Mouse (Mus musculus): Measurements from ENCODE around the gene Repin1.

DNA sequence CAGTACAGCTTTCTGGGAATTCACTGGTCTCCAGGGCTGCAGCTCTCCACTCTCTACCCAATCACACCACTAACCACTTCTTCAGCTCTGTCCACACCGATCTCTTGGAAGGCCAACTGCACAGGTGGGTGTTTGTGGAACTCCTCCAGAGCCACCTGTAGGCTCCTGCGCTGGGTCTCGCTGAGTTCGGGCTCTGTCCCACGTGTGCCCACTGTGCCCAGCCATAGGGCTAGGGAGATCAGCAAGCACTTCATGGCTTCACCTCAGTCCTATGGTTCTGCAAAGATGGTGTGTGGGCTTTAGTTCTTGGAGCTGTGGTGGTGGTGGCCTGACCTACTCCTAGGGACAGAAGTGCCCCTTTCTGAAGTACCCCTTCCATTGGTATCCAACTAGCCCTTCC lies 21.7 kb upstream of the Repin1 start:
- TF ChIP-seq CTCF (IDR thresholded peaks at IDR 0.05; ENCODE audit: control insufficient read depth, insufficient read depth, insufficient read length) (no peak), MYOG (IDR thresholded peaks at IDR 0.05; ENCODE audit: control insufficient read depth, extremely low read depth, insufficient read length) (no peak), MAX (IDR thresholded peaks at IDR 0.05) (no peak), CEBPB (IDR thresholded peaks at IDR 0.05; ENCODE audit: low read depth) (no peak)

All from C2C12 (cell line).